Mouse (Mus musculus) spleen, postnatal 36 days (tissue): ENCODE measurements around the gene Acvrl1.

Experiments
- DNase-seq, 2 experiments: peaks; one replicate each; pipeline ENCODE4 v3.0.0; 2022; ENCODE audit warnings: low spot score in 2 of 2, mixed read lengths in 1 of 2

Gene Acvrl1

DNA sequence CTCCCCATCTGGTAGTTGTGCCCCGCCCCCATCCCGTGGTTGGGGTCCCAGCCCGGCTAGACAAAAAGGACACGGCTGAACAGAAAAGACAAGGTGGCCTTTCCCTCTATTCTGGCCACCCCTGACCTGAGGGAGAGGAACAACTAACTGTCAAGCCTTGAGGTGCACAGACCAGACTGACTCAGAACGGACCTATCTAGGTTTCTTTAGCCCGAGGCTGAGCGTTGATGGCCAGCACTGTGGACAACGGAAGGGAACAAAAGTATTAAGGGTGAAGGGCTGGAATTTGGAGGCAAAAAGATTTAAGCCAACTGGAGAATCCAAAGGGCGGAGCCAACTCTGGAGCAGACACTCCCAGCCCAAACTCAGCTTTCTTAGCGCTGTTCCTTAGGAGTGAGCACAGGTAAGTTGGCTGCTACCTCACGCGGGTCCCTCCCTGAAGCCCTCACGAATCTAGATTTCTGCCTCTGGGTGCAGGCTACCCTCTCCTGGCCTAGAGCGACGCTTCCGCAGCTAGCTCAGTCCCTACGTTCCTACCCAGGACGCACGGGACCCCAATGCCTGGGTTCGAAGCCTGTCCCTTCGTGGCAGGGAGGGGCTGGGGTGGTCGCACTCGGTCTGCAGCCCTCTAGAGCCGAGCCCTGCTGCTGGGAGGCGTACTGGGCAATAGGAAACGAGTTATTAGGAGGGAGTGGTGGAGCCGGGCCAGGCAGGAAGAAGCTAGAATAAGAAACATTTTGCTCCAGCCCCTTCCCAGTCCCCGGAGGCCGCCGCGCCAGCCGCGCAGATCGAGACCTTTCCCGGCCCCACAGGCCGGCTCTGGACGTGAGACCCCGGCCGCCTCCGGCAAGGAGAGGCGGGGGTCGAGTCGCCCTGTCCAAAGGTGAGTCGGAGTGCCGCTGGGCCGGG lies at the start of gene Acvrl1:
Acvrl1 (plus strand) TSS at position 342 of the 909 bp plus-strand sequence.
- no peak for DNase-seq

DNA sequence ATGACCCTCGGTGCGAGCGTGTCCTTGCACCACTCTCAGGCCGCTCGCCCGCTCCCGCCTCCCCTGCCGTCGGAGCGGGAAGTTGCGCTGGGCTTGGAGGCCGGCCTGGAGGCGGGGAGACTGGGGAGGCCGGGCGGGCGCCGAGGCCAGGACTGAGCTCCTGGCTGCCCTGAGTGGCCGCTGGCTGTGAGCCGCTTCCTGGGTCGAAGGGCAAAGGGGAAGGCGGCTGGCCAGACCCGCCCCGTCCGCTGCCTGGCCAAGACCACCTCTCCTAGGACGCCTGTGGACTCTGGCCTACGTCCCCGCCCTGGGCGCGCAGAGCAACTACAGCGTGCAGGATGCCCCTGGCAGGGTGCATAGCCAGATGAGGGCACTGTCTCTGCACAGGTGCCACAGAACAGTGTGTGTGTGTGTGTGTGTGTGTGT lies 49.6 kb upstream of the Acvrl1 start:
- peak; percentile 40 to 55 for DNase-seq

DNA sequence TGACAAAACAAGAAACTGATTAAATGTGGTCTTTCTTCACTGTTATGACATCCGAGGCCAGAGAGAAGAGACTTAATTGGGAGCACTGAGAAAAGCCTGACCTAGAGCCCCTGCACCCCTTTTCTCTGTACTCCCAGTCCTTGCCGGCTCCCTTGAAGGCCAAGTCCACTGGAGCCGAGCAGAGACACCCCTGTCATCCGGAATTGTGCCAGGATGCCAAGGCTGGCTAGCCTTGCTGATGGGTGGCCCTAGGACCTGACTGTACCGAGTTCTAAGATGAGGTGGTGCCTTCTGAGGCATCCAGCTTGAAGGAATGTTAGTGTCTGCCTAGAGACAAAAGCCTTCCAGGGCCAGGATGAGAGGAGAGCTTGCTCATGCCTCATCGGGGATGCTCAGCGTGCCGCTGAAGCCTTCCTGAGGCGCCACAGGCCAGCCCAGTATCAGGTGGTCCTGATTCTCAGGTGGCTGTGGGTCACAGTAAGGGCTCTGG lies 48.2 kb upstream of the Acvrl1 start:
- DNase-seq = no peak

DNA sequence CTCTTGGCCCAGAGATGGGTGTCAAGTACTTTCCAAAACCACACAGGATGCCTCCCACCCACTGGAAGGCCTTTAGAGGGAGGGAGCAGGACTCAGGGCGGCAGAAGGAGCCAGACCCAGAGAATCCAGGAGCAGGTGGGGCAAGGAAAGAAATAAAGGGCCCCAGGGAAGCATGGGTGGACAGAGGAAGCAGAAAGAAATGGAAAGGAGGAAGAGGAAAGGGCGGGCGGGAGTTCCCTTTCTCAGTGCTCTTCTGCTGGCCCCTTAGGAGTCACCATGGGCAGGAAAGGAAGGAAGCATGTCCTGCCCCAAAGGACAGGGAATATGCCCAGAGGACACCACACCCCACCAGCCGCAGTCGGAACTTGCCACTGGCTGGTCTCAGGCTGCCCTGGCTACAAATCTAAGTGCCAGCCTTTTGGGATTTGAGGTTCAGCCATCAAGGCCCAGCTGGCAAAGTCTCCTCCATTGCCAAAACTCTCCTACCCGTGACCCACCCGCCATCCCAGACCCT lies 47.2 kb upstream of the Acvrl1 start:
- no peak for DNase-seq

DNA sequence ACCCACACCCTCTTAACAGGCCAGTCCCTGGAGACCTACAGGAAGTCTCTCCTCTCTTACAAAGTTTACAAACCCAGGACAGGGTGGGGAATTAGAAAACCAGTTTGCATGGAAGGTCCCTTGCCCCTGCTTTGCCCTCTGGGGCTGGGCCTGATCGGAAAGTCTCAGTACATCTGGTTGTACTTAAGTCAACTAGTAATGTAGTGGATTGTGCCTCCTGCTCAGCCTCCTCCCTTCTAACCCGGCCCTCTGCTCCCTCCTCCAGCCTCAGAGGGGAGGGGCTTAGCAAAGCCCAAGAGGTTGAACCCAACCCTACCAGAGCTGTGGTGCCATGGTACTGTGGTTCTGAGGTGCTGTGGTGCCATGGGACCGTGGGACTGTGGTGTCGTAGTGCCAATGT lies 46.1 kb upstream of the Acvrl1 start:
- no peak for DNase-seq

DNA sequence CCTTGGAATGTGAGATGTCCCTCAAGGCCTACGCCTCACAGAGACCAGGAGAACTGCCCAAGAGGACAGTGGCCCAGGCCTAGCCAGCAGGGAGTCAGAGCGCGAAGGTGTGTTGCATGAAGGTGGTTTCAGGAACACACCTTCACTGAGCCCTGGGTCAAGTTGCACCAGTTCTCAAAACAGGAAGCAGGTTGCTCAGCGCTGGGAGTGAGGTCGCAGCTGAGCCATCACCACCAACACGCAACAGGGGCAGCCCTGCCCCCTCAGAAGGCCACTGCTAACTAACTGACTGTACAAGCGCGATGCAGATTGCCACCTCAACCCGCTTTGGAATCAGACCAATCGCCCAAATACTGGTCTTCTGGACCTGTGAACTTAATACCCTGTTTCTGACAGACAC lies 43.8 kb upstream of the Acvrl1 start:
- DNase-seq = no peak

DNA sequence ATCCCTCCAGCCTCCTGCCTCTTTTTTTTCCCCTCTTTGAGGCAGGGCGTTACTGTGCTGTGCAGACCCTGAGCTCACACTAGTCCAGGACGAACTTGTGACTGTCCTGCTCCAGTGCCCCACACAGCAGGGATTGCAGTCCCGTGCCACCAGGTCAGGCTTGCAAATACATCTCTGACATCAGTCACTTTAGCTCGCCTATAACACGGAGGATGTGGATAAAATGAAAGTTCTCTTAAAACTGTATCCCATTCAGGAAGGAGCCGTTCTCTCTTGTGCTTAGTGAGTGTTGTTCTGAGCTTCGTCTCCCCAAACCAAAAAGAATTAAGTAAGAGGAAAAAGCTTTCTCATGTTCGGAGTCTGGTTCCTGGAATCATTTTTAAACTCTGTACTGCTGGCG lies 41.9 kb upstream of the Acvrl1 start:
- no peak for DNase-seq

DNA sequence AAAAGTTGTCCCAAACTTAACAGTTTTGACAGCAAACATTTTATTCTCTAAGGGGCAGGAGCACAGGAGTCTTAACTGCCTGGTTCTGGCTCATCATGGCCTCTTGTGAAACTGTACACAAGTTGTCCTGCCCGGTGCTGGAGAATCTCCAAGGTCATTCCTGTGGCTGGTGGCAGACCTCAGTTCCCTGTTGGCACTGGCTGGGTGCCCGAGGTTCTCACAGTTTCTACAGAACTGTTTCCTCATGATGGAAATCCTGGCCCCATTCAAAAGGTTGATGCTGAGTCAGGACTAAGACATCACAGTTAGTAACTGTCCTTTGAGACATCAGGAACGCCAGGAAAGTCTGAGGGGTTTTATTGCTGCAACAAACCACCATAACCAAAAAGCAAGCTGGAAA lies 41.4 kb upstream of the Acvrl1 start:
- no peak for DNase-seq

DNA sequence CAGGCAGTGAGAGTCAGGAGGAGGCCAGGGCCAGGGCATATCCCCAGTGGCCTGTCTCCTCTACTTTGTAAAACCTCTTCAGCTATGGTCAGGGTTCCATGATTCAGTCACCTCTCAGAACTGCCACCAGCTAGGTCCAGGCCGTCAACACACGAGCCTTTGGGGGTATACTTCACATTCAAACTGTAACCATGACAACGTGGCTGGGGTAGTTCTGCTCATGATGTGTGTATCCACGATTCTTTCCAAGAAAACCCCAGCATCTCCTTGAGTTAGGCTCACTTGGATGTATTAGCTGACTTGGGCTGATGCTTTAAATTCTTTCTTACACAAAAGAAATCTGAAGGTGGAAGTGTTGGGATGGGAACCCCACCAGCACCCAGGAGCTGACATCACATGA lies 40.0 kb upstream of the Acvrl1 start:
- DNase-seq = no peak

DNA sequence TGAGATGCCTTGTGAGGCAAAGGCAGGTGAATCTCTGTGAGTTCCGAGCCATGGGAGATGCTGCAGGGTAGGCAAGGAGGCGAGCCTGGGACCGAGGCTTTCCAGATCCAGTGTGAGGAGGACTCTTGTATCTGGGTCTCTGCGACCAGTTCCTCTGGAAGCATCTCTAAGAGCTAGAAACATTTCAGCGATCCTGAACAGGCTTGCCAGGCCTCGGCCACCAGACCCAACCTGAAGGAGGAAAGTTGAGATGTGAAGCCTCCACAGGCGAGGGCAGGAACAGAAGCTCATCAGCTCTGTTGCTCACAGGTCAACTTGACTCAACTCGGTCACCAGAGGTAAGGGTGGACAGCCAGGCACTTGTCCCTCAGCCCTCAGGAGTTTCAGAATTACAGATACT lies 36.8 kb upstream of the Acvrl1 start:
- DNase-seq = no peak

DNA sequence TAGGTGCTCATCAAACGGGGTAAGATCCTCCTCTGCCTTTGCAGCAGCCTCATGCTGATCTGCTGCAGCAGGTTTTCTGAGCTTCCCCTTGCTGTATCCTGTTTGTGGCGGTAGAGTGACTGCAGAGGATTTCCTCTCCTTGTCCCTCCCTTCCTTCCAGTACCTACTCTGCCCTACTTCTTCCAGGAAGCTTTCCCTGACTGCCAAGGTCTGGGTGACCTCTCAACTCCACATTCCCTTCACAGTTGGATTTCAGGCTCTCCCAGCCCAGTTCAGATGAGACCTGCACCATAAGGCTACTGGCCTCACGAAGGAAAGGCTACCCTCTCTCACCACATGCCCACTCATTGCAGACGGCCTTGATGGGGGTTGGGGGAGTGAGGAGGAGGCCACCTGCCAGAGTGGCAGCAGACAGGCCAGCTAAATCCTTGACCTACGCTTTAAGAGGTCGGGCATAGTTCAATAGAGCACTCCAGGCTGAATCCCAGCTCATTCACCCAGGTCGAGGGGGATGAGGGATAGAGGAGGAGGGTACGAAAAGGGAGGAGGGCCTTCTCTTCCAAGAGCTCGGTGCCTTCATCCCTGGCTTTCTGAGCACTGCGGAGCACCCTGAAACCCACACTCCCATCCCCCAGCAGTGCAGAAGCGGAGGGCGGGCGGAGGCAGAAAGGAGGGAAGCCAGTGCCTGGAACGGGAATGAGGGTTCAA lies 36.0 kb upstream of the Acvrl1 start:
- no peak for DNase-seq

DNA sequence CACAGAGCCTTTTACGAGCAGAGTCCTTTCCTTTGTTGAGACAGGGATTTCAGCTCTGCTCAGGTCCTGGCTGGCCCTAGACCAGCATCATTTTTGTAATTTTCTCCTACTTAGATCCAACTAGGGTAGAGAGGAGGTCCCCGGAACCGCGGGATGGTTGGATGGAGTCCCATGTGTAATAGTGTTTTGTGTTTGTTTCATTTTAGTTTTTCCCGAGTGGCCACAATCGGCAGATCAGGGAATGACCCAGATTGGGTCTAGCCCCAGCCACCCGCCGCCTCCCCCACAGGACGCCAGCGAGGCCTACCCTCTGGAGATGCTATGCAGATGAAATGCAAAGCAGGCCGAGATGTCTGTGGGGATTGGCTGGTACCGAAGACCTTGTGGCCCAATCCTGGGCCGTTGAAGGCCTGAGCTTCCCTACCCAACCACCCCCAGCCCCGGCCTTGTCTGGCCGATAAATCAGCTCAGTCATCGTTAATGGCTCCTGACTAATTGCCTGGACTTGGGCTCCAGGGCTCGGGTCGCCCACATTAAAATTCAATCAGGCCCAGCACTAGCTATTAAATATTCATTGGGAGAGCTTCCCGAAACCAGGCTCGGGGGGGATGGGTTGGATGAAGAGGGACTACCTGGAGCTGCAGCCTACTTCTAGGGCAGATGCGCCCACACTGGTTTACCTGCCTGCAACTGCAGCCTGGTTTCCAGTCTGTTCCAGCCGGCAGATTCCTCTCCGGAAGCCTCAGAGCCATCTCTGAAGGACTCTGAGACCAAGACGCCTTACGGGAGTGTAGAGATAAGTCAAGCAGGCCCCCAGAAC lies 35.3 kb upstream of the Acvrl1 start:
- no peak for DNase-seq

DNA sequence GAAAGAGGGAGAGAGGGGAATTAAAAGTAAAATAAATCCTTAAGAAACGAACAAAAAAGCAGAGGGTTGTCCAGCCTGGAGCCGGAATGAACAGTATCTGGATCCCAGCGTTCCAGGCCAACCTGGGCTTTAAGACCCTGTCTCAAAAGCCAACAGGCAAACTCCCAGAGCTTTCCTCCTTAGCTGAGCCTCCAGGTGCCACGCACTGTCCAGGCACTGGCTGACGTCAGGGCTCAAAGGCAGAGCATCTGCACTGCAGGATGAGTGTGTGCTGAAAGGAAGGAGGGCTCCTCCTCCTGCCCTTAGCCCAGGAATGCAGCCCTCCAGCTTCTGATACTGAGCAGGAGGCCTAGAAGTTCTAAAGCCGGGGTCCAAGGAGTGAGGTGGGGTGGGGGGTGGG lies 34.3 kb upstream of the Acvrl1 start:
- no peak for DNase-seq

DNA sequence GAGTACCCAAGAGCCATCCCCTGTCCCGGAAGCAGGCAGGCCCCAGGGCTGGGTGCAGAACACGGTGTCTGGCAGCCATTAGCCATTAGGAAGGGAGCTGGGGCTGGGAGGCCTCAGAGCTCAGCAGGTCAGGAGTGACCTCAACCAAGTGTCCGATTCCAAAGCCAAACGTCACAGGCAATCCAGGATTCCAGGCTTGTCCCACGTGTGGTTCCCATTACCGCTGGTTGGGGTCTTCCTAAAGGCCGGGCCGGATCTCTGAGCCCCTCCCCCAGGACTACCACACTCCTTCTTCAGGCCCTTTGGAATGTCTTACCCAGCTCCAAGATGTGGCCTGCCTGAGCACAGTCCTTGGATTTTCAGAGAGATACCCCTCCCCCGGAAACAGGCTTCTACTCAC lies 33.3 kb upstream of the Acvrl1 start:
- DNase-seq = no peak

DNA sequence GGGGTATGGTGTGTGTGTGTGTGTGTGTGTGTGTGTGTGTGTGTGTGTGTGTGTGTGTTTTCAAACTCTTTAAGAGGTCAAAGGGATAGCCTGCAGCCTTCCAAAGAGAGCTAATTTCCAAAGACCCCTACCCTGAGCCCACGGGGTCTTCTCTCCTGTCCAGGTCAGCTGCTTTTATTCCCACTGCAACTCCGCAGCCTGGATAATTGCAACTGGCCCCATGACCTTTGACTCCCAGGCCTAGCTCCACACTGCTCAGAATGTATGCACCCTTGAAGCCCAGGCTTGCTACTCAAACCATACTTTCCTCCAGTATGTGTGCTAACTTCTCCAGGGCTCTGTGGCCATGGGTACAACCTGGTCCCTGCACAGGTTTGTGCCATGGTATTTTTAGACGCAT lies 32.9 kb upstream of the Acvrl1 start:
- no peak for DNase-seq

DNA sequence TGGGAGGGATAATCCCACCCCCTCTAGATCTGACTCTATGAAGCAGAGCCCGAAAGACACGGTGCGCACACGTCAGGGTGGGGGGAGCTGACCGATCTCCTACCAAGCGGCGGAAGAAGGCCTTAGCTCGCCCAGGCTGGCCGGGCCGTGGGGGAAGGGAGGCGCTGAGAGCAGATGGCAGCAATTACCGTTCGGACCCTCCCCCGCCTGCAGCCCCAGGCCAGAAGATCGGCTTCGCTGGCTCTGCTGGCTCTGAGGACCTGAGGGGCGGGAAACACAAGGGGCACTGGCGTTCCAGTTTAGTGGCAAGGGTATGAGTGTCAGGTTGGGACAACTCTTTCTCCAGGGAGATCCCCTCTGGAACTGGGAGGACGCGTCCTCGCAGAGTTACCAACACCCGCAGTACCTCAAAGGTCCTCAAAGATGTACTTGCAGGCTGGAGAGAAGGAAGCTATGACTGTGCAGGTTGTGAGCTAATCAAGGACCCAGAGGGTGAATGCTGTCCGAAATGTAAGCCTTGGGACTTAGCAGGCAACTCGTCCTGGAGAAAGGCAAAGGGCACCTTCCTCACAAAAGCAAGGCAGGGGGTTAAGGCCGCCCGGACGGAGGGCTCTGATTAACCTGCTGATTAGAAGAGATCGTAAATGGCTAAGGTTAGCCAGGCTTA lies 30.2 kb upstream of the Acvrl1 start:
- DNase-seq = no peak

DNA sequence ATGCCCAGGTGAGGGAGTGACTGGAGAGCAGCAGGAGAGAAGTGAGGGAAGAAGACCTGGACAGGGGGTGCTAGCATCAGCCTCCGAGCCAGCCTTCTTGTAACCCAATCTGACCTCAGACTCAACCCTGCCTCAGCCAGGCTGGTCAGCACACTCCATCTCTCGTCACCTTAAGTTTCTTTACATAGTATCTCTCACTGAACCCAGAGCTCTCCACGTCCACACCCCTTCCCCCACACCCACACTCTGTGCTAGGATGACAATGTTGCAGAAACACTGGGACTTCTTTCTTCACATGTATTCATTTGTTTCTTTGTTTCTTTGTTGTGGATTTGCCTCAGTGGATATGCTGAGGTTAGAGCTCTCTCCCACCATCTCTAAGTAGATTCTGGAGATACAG lies 27.3 kb upstream of the Acvrl1 start:
- DNase-seq = no peak

DNA sequence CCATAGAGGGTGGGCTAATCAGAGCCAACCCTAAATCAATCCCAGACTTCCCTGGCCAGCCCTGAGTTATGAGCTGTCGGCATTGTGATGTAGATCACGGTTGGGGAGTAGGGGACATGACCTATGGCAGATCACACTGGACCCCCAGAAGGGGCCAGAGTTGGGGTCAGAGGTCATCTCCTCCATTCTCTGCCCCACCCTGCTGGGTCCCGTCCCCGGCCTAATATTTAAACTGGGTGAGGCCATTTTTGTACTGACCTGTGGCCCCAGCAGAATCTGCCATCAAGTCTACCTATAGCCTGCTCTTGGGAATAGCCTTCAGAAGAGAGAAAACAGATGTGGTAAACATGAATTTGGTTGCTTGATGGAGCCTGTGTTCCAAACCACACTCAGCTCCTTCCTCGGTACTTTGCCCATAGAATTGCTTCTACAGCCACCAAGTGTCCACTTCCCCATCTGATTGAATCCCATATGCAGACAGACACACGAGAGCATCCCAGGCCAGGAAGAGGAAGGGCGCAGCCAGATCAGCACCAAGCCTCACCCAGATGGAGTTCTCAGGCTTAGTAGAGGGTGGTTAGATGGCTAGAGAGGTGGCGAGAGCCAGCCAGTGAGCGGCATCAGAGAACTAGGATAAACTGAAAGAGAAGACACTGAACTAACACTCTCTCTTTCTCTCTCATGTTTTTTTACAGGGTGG lies 24.6 kb upstream of the Acvrl1 start:
- no peak for DNase-seq

DNA sequence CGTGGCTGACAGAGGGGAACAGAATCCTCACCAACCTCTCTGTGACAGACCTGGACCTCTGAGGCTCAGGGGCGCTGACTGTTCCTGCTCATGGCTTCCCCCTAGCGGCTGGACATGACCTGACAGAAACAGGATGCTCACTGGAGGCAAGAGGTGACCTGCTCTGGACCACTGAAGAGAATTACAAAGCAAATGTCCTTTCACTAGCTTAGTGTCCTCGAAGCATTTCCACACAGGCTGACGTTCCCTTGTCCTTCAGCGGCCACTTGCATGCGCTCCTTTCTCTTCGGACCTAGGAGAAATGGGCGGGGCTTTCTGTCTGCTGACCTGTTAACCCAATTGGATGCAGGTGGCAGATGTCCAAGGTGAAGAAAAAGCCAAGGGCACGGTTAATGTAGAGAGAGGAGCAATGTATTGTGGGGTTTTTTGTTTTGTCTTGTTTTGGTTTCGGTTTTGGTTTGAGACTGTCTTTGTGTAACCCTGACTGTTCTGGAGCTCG lies 22.8 kb upstream of the Acvrl1 start:
- peak; percentile 53 to 56 for DNase-seq

DNA sequence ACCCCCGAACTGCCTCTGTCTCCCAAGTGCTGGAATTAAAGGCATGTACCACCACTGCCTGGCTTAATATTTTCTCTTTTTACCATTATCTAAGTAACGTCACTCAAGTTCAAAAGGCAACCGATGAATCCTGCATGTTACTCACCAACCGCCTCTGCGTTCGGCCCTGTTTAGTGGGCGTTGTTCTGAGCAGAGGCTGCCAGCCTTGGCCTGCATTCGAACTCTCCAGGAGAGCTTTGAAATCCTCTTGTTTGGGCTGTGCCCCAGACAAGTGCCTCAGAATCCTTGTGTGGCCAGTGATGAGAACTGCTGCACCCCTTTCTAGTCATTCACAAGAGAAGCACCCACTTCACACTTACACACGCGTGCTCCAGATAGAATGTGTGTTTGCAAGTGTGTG lies 22.3 kb upstream of the Acvrl1 start:
- DNase-seq = no peak
